Mouse (Mus musculus) leukemia stem cell, adult 10-12 weeks (primary cell): Measurements from ENCODE around the gene Fkbp6. TPM values are rescaled to one million over a fixed set of nuclear protein-coding genes. Genes with fewer than 3 reads are reported as not detected.

ENCODE experiments used
- polyA plus RNA-seq: library from polyadenylated mRNA; stranded (reverse); fragments of >175 nt; gene quantifications from 2 replicates; pipeline ENCODE4 v1.2.3, GENCODE M21; 2012; ENCODE audit warnings: low replicate concordance

Fkbp6 gene
- polyA plus RNA-seq, result not detected in 2 replicates

GRCm38 (mm10) chr5:135349862-135350261, at the start of gene Fkbp6:
TSS of gene Fkbp6 (minus strand) at chr5:135350044.

GRCm38 (mm10) chr5:135394004-135394823, 44.4 kb upstream of the Fkbp6 start, which contains the start of gene Pom121:
TSS of gene Pom121 (minus strand) at chr5:135394546.

DNA sequence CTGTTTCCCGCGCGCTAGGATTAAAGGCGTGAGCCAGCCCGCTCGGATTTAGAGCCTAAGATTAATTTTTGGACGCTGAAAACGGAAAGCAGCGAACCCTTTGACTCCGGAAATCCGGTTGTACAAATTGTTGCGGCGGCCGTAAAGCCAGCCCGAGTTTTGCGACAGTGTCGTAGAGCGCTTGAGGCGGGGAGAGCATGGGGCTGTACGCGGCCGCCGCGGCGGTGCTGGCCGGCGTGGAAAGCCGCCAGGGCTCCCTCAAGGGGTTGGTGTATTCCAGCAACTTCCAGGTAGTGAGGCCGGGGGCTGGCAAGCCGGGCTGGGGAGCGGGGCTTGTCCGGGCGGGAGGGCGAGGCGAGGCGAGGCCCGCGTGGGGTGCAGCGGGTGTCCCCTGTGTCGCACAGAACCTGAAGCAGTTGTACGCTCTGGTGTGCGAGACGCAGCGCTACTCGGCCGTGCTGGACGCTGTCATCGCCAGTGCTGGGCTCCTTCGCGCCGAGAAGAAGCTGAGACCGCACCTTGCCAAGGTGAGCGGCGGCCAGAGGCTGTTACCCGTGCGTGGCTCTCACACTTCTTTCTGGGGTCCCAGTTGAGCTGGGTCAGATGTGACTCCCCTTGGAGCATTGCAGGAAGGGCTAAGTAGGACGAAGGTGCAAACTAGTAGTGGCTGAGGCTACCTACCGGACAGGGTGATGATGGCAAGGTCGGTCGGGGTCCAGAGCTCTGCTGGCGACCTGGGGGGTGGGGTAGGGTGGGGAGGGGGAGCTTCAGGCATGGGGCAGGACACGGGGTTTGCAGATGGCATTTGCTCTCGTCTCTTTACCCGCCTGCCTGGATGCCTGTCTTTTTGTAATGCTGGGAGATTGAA, 20.2 kb upstream of the Fkbp6 start, which contains the start of gene Nsun5:
TSS of gene Nsun5 (plus strand) at position 167 of the 868 bp plus-strand sequence.

DNA sequence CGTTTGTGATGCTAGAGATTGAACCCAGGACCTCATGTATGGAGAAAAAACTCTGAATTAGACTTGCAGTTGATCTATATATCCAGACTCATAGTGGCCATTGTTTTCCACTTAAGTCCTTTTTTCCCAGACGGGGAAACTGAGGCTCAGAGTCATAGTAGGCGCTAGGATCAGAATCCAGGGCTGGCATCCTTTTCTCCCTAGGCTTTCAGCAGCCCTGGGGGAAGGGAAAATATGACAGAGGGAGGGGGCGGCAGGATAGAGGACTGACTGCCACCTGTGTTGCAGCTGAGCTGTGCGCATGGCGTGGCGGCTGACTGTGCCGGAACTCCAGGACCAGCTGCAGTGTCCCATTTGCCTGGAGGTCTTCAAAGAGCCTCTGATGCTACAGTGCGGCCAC, 3.2 kb upstream of the Fkbp6 start, which contains the start of gene Trim50:
TSS of gene Trim50 (plus strand) at position 301 of the 400 bp plus-strand sequence.

GRCm38 (mm10) chr5:135251079-135251454, 98.8 kb downstream of the Fkbp6 start, which contains the start of gene Fzd9:
TSS of gene Fzd9 (minus strand) at chr5:135251230.

Other genes with a start within 250 kb of the Fkbp6 start
- gene Tbl2, start 200.4 kb downstream of the Fkbp6 start, polyA plus RNA-seq, result 12.2 and 19.5 TPM in 2 replicates
- gene Bcl7b, start 181.8 kb downstream of the Fkbp6 start, polyA plus RNA-seq, result 39.1 and 41.5 TPM in 2 replicates
- 64.8 and 68.5 TPM in 2 replicates for gene Baz1b, start 162.8 kb downstream of the Fkbp6 start, polyA plus RNA-seq
- 0.80 and 0.90 TPM in 2 replicates for gene Fzd9, start 98.8 kb downstream of the Fkbp6 start, polyA plus RNA-seq
- not detected in 2 replicates for gene Trim50, start 3.3 kb upstream of the Fkbp6 start, polyA plus RNA-seq
- gene Nsun5, start 19.9 kb upstream of the Fkbp6 start, polyA plus RNA-seq, result 12.6 and 25.2 TPM in 2 replicates
- 136 and 253 TPM in 2 replicates for gene Pom121, start 44.5 kb upstream of the Fkbp6 start, polyA plus RNA-seq
- gene Hip1, start 195.1 kb upstream of the Fkbp6 start, polyA plus RNA-seq, result 2.3 and 5.1 TPM in 2 replicates
- not detected in 2 replicates for gene Ccl26, start 213.5 kb upstream of the Fkbp6 start, polyA plus RNA-seq
- gene Ccl24, start 223.0 kb upstream of the Fkbp6 start, polyA plus RNA-seq, result 0.61 TPM in 1 of 2 replicates, not detected in the other